Comparison of ENCODE assay signal across 8 mouse cellular contexts in the genomic region with DNA sequence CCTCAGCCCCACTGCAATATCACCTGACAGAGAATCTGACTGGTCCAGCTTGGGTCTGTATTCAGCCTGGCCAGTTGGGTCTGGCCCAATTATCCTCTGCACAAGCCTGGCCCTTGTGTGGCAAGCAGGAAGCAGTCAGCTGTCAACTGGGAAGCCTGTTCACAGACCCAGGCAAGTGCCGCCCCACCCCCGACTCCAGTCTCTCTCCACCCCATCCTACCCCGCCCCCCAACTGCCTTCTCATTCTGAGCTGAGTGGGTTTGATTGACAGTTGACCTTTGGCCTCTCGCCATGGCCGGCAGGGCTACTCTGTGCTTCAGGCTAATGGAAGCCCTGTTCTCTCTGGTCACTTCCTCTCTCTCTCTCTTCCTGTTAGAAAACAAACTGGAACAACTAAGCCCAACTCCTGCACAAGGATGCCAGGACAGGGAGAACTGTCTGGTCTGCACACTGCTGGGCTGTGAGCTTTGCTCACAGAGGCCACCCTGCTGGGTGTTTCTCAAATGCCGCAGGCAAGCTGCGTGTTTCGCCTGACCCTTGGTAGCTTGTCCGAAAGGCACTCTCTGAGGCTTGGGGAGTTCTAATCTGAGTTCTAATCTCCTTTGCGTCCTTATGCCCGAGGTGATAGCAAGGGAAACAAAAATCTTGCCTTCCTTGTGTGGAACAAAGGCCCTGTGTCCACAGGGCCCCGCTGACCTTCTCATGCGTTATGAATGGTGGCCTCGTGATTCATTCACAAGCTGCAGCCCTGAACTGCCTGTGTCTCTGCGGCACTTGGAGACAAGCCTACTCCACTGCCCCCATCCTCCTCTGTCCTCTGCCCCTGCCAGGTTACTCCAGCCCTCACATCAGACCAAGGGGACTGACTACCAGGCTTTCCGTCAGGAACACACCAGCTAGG. TPM values are rescaled to one million over a fixed set of nuclear protein-coding genes. Genes with fewer than 3 reads are reported as not detected.
DNase-seq lines count a peak whose midpoint lies in the region; ATAC-seq and TF ChIP-seq lines count a peak whose summit lies in the region.

No protein-coding gene starts in this region.

- ATAC-seq in heart, embryonic 12.5 days (ENCODE audit: insufficient number of reproducible peaks, low FRiP score): peak; percentile 40
- peak; percentile 66; the same call in 1 of the 2 replicates for ATAC-seq in hindbrain, embryonic 14.5 days (ENCODE audit: low FRiP score)
- peak; percentile 65 for ATAC-seq in liver, embryonic 11.5 days (replicated peaks; ENCODE audit: low FRiP score)

- H3K4me3 ChIP-seq in heart, embryonic 12.5 days: no peak overlapping the region
- no peak overlapping the region for H3K4me3 ChIP-seq in hindbrain, embryonic 14.5 days (replicated peaks; ENCODE audit: low read length)
- H3K4me3 ChIP-seq in liver, embryonic 11.5 days (ENCODE audit: low read depth, low read length): no peak overlapping the region
- H3K4me3 ChIP-seq in myocyte: no peak overlapping the region

- H3ac ChIP-seq in myocyte (ENCODE audit: control insufficient read depth, insufficient read length): no peak overlapping the region

- H3K9me3 ChIP-seq in heart, embryonic 12.5 days (replicated peaks): no peaks in the 10 kb centered on the region
- H3K9me3 ChIP-seq in hindbrain, embryonic 14.5 days (ENCODE audit: control insufficient read depth, low read length): no peaks in the 10 kb centered on the region
- no peaks in the 10 kb centered on the region for H3K9me3 ChIP-seq in liver, embryonic 11.5 days (ENCODE audit: control insufficient read depth, low read length)

- H3K36me3 ChIP-seq in heart, embryonic 12.5 days: no peaks in the 10 kb centered on the region
- H3K36me3 ChIP-seq in hindbrain, embryonic 14.5 days (replicated peaks; ENCODE audit: control insufficient read depth, insufficient read depth): no peaks in the 10 kb centered on the region
- no peaks in the 10 kb centered on the region for H3K36me3 ChIP-seq in liver, embryonic 11.5 days (ENCODE audit: control insufficient read depth, insufficient read depth, low read length)
- no peaks in the 10 kb centered on the region for H3K36me3 ChIP-seq in myocyte (ENCODE audit: control insufficient read depth, insufficient read depth)

- no peak for TF ChIP-seq POLR2A in myocyte (IDR thresholded peaks at IDR 0.05; ENCODE audit: insufficient read length, low read depth)

- H3K27ac ChIP-seq in heart, embryonic 12.5 days (ENCODE audit: poor library complexity, severe bottlenecking): peak overlapping the region; percentile 56
- peak overlapping the region; percentile 68 for H3K27ac ChIP-seq in hindbrain, embryonic 14.5 days
- H3K27ac ChIP-seq in liver, embryonic 11.5 days (ENCODE audit: low read depth, low read length): peak overlapping the region; percentile 74

- intact Hi-C loops in heart, postnatal 36 days (cut with DNase I): no loop called here

- peaks cover 11% of the 10 kb centered on the region; the same call in 1 of the 2 replicates for H3K27me3 ChIP-seq in heart, embryonic 12.5 days (replicated peaks)
- H3K27me3 ChIP-seq in hindbrain, embryonic 14.5 days (ENCODE audit: control insufficient read depth, insufficient read depth, low read length): no peaks in the 10 kb centered on the region
- H3K27me3 ChIP-seq in liver, embryonic 11.5 days (replicated peaks; ENCODE audit: control insufficient read depth, insufficient read depth, low read length): no peaks in the 10 kb centered on the region
- H3K27me3 ChIP-seq in myocyte (ENCODE audit: control insufficient read depth, insufficient read depth, insufficient read length): no peaks in the 10 kb centered on the region

- peaks cover 23% of the 10 kb centered on the region for H3K4me1 ChIP-seq in heart, embryonic 12.5 days (replicated peaks)
- H3K4me1 ChIP-seq in hindbrain, embryonic 14.5 days (replicated peaks; ENCODE audit: control insufficient read depth, insufficient read depth, low read length): peaks cover 8% of the 10 kb centered on the region; the same call in 1 of the 2 replicates
- H3K4me1 ChIP-seq in liver, embryonic 11.5 days (replicated peaks; ENCODE audit: control insufficient read depth, insufficient read depth, low read length): peaks cover 17% of the 10 kb centered on the region

- DNase-seq in heart, postnatal 36 days: no peak
- peak; percentile 92 for DNase-seq in embryo, embryonic 11 days
- DNase-seq in hindbrain, embryonic 14.5 days (ENCODE audit: low spot score): no peak
- peak; percentile 69 for DNase-seq in liver, embryonic 11.5 days (ENCODE audit: low spot score)
- no peak for DNase-seq in c-Kit-positive CD71-positive TER-119-positive erythroid progenitor cells, embryonic 14.5 days (ENCODE audit: low spot score)
- no peak for DNase-seq in ovary, postnatal 36 days (ENCODE audit: low spot score)

- 0 out of 2 replicates have a peak overlapping the region, but pooled peaks have one; percentile 20 for H3K9ac ChIP-seq in heart, embryonic 12.5 days
- no peak overlapping the region for H3K9ac ChIP-seq in hindbrain, embryonic 14.5 days
- H3K9ac ChIP-seq in liver, embryonic 11.5 days (ENCODE audit: low read depth, low read length): no peak overlapping the region

- WGBS in heart, embryonic 12.5 days: 29% methylated on average over 16 of the region's 16 CpGs
- 9% methylated on average over 16 of the region's 16 CpGs for WGBS in hindbrain, embryonic 14.5 days
- WGBS in liver, embryonic 11.5 days: 36% methylated on average over 16 of the region's 16 CpGs

- no peaks in the 10 kb centered on the region for H3K79me2 ChIP-seq in myocyte (ENCODE audit: control insufficient read depth, insufficient read depth)

- H3K4me2 ChIP-seq in heart, embryonic 12.5 days: 0 out of 2 replicates have a peak overlapping the region, but pooled peaks have one; percentile 2
- no peak overlapping the region for H3K4me2 ChIP-seq in hindbrain, embryonic 14.5 days (replicated peaks)
- H3K4me2 ChIP-seq in liver, embryonic 11.5 days: no peak overlapping the region
- no peak overlapping the region for H3K4me2 ChIP-seq in myocyte (ENCODE audit: low read depth)

TF ChIP-seq in myocyte, 11 proteins besides CTCF, POLR2A, EP300 and RAD21:
- TF ChIP-seq CEBPB (IDR thresholded peaks at IDR 0.05; ENCODE audit: insufficient read depth, poor library complexity, severe bottlenecking) (no peak), MYOG (IDR thresholded peaks at IDR 0.05; ENCODE audit: control insufficient read depth in 1 of 3, insufficient read depth in 1 of 3, insufficient read length in 2 of 3, low read depth in 2 of 3) (peak in 1 of 3 experiments; percentile 19), MYOD1 (IDR thresholded peaks at IDR 0.05; ENCODE audit: control insufficient read depth in 1 of 3, insufficient read length in 2 of 3, low read depth in 2 of 3) (peak in 2 of 3 experiments; percentile 6 to 22), POLR2AphosphoS2 (IDR thresholded peaks at IDR 0.05; ENCODE audit: insufficient read length, low read depth) (no peak)

RNA-seq across cellular contexts. Expression of a gene that starts 13.8 kb away (rescaled TPM):
- 14.6 and 14.8 TPM in 2 replicates for polyA plus RNA-seq in heart, embryonic 12.5 days (2016; fragmentation: Nextera tagmentation; extraction: Ambion mirVana)
- total RNA-seq in heart, postnatal 36 days (2021): 10 to 100 TPM; 11.1 to 13.3 TPM
- polyA plus RNA-seq in hindbrain, embryonic 14.5 days (2014; fragmentation: Nextera tagmentation; extraction: Ambion mirVana): 6.5 and 7.4 TPM in 2 replicates
- 9.5 and 10.3 TPM in 2 replicates for polyA plus RNA-seq in liver, embryonic 11.5 days (2014; fragmentation: Nextera tagmentation; extraction: Ambion mirVana)
- 9.6 TPM for polyA plus RNA-seq in myocyte (2012; fragmentation: generic; extraction: Trizol)

RNA-seq across cellular contexts. Expression of a gene that starts 48.3 kb away (rescaled TPM):
- 40.6 and 54.2 TPM in 2 replicates for polyA plus RNA-seq in heart, embryonic 12.5 days (2016; fragmentation: Nextera tagmentation; extraction: Ambion mirVana)
- 10 to 100 TPM; 17.5 to 19.0 TPM for total RNA-seq in heart, postnatal 36 days (2021)
- polyA plus RNA-seq in hindbrain, embryonic 14.5 days (2014; fragmentation: Nextera tagmentation; extraction: Ambion mirVana): 238 and 309 TPM in 2 replicates
- polyA plus RNA-seq in liver, embryonic 11.5 days (2014; fragmentation: Nextera tagmentation; extraction: Ambion mirVana): 132 and 155 TPM in 2 replicates
- 144 TPM for polyA plus RNA-seq in myocyte (2012; fragmentation: generic; extraction: Trizol)

Comparison
In these comparisons a context has a peak if more than half of its experiments do, and no peak if none do; other contexts are left out.
1. DNase-seq: peak in embryo, embryonic 11 days (single experiment) and liver, embryonic 11.5 days (single experiment); none in heart, postnatal 36 days (0 of 2), hindbrain, embryonic 14.5 days (single experiment), c-Kit-positive CD71-positive TER-119-positive erythroid progenitor cells, embryonic 14.5 days (single experiment) and ovary, postnatal 36 days (single experiment).
2. Peak in every context shown above with its lines, with median percentiles within 50 percentile points of each other: ATAC-seq and H3K27ac ChIP-seq.